Mouse (Mus musculus): ENCODE measurements around the gene Olfr221.

The Olfr221 gene

DNA sequence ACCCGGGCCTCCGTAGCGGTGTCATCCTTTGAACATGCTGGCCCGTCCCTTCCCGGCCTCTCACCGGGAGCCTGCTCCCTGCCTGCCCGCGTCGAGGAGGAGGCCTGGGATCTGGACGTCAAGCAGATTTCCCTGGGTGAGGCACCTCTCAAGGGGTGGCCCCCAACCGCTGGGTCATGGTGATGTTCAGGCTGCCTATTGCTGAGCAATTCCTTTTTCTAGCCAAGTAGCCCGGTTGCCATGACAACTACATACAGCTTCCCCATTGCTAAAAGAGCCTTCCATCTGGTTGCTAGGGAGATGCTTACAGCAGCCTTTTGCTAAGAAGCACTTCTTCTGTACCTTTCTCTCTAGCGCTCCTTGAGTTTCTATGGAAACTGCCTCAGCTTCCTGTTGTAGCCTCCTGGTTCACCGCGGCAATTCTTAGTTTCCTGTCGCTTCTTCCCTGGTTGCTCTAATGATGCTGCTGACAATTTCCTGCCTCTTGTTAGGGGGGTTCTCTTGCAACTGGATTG lies 38.2 kb downstream of the Olfr221 start:
- DNase-seq (ENCODE audit: low spot score) = peak; percentile 83

- no peak for DNase-seq (ENCODE audit: low spot score)
Measured at GRCm38 (mm10) chr14:51997483-51997882, 44.8 kb downstream of the Olfr221 start.

DNA sequence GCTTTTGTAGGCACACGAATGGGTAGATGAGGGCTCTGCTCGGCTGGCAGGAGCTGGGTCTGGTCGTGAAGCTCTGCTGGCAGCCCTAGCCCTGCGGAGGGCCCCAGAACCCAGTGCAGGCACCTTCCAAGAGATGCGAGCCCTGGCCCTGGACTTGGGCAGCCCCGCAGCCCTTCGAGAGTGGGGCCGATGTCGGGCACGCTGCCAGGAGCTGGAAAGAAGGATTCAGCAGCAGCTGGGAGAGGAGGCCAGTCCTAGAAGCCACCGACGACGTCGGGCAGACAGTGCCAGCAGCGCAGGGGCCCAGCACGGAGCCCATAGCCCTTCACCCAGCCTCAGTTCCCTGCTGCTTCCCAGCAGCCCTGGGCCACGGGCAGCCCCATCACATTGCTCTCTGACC lies 45.4 kb downstream of the Olfr221 start:
- DNase-seq (ENCODE audit: low spot score) = no peak

DNA sequence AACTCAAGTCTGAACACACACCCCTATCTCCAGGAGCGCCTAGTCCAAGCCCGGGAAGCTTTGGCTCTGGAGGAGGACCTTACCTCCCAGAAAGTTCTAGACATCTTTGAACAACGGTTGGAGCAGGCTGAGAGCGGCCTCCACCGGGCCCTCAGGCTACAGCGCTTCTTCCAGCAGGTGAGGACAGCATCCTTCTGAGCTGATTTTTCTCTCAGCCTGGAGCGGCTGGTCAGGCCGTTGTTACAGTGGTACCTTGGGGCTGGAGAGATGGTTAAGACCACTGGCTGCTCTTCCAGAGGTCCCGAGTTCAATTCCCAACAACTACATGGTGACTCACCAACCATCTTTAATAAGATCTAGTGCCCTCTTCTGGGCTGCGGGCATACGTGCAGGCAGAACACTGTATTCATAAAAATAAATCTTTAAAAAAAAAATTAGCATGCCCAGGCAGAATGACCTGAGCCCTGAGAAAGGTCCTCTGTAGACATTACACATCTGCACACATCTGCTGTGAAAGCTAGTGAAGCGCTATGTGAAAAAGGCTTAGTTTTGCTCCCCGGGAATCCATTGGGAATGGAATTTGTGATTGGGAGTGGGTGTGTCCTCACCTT lies 45.9 kb downstream of the Olfr221 start:
- no peak for DNase-seq (ENCODE audit: low spot score)

GRCm38 (mm10) chr14:51995219-51995871 lies 46.9 kb downstream of the Olfr221 start:
- no peak for DNase-seq (ENCODE audit: low spot score)

DNA sequence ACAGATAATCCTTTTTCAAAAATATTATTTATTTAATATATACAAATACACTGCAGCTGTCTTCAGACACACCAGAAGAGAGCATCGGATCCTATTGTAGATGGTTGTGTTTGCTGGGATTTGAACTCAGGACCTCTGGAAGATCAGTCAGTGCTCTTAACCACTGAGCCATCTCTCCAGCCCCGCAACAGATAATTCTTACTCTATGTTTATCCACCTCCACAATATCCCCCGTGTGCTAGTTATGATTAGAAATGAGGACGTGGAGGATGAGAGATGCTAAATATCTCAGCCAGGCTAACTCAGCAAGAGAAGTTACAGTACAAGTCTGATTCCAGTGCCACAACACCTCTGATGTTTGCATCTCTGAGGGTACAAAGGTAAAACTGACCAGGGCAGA lies 47.8 kb downstream of the Olfr221 start:
- DNase-seq (ENCODE audit: low spot score) = no peak

DNA sequence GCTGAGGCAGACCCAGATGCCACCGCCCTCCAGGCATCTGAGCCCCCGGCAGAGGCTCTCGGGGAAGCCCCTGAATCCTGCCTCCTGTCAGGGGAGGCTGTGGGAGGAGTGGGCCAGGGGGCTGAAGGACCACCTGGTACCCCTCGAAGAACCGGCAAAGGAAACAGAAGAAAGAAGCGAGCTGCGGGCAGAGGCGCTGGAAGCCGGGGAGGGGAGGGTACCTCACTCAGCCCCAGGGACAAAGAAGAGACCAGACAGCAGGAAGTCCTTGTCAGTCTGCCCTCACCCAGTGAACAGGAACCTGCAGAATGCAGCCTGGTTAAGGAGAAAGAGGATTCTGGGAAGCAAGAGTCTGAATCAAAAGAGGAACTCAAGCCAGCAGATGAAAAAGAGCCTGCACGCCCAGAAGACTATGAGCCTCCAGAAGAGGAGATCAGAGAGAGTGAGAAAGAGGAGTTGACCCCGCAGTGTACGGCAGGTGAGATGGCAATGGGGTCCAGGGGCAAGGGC lies 52.7 kb downstream of the Olfr221 start:
- no peak for DNase-seq (ENCODE audit: low spot score)

- DNase-seq (ENCODE audit: low spot score) = no peak
Measured at GRCm38 (mm10) chr14:51988731-51989130, 53.5 kb downstream of the Olfr221 start.

- no peak for DNase-seq (ENCODE audit: low spot score)
Measured at GRCm38 (mm10) chr14:51987177-51987576, 55.1 kb downstream of the Olfr221 start.

- no peak for DNase-seq (ENCODE audit: low spot score)
Measured at GRCm38 (mm10) chr14:51986153-51986505, 56.1 kb downstream of the Olfr221 start.

DNA sequence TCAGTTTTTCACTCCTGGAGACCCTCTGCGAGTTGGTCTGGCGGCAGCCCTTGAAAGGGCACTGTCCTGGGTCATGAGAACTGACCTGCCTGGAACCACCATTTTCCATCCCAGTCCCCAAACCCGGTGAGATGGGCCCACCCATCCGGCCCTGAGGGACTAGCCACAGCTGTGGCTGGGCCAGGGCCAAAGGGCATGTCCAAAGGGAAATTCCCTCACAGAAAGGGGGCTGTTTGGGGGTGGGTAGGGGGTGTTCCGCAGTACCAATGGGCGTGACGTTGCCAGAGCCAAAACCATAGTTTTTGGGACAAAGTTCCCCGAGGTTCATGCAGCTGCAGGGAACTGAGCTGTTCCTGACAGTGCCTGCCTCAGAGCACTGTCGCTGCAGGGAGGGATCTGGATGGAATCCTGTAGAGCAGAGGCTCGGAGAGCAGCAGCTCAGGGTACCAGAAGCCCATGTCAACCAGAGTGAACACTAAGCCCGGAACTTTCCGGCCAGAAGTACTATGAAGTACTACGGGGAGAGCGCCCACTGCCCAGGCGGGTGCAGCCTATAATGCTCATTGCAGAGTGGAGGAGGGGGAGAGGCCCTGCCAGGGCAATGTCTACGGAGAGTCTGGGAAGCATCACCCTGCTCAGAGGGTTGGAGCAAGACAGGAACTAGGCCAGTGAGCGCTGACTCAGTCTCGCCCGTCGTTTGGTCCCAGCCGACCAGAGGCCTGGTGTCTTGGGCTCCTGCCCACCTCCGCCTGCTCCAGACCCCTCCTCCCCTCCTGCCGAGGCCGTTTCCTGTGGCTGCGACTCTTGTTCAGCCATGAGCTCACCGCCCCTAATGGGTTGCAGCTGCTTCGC lies 56.7 kb downstream of the Olfr221 start:
- no peak for DNase-seq (ENCODE audit: low spot score)

DNA sequence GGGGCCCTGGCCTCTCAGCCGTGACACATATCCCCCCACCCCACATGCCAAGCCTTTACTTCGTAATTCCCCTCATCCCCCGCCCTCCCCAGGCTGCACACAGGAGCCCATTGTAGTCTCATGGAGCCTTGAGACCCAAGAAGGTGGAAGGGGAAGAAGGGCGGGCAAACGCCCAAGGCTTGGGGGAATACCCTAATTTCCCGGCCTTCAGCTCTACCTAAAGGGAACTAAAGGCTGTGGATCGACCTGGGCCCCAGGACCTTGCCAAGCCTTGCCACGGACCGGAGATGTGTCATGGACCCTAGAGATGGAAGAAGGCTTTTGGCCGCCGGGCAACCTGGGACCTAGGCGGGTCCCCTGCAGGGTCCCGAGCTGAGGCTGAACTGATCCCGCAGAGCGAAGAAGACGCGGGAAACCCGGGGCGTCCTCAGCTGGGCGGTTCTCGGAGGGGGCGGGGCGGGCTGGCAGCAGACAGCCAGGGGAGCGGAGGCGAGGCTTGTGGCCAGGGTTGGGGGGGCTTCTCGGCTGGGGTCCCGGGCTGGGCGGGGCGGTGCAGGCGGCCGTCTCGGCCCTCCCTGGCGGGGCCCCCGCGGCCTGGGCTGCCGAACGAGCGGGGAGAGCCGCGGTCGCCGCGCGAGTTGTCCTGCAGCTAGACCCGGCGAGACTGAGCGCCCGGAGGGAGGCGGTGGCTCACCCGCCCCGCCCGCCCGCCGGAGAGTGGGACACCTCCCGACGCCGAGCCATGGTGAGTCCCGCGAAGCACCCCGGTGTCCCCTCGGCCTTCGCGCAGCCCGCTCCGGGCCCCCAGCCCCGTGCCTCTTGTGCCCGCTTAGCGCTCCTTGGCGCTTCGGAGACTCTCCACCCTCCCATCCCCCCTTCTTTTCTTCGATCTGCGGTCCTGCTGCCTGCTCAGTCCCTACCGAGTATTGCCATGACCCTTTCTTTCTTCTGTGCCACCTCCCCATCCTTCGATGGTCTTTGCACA lies 57.7 kb downstream of the Olfr221 start, which contains the start of gene Arhgef40:
Gene Arhgef40 (plus strand): TSS at position 473 of the 985 bp plus-strand sequence.
- peak; percentile 28 for DNase-seq (ENCODE audit: low spot score)
